Mouse (Mus musculus) frontal cortex, postnatal 36 days (tissue): ENCODE data around the gene AC109138.7.

Source experiments
- DNase-seq, 2 experiments: peaks; one replicate each; pipeline ENCODE4 v3.0.0; 2022; ENCODE audit warnings: low spot score in 2 of 2

The AC109138.7 gene

GRCm38 (mm10) chr19:4254230-4254629 is 40.1 kb downstream of the AC109138.7 start:
- no peak for DNase-seq

DNA sequence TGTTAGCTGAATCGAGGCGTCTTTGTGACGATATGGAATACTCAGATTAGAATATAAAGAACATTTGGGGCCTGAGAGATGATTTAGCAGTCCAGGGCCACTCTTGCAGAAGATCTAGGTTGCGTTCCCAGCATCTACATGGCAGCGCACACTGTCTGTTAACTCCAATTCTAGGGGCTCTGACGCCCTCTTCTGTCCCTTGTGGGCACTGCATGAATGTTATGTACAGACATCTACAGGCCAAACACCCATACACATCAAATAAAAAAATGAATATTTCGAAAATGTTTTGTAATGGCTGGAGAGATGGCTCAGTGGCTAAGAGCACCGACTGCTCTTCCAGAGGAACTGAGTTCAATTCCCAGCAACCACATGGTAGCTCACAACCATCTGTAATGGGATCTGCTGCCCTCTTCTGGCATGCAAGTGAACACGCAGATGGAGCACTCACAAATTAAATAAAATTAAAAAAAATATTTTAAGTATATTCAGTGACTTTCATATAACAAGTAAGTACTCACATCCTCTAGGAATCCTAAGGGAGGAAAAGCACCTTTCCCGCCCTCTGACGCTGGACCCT is 41.5 kb downstream of the AC109138.7 start:
- DNase-seq = no peak

GRCm38 (mm10) chr19:4257216-4257896 is 43.2 kb downstream of the AC109138.7 start:
- DNase-seq = peak; percentile 90 to 97

DNA sequence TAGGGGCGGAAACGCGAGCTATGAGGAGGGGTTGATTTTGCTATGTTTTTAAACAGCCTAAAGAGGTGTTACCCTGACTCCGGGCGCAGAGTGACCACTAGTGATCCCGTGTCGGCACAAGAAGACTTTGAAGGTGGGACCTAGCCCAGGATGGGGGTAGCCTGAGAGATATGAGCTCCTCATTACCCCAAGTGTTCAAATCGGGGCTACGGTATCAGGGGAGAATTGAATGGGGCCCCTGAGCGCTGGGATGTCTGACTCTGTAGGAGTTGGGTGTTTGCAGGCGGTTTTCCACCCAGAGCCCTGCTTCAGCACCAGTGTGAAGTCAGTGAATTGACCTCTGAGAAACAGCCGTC is 43.7 kb downstream of the AC109138.7 start:
- DNase-seq = no peak

DNA sequence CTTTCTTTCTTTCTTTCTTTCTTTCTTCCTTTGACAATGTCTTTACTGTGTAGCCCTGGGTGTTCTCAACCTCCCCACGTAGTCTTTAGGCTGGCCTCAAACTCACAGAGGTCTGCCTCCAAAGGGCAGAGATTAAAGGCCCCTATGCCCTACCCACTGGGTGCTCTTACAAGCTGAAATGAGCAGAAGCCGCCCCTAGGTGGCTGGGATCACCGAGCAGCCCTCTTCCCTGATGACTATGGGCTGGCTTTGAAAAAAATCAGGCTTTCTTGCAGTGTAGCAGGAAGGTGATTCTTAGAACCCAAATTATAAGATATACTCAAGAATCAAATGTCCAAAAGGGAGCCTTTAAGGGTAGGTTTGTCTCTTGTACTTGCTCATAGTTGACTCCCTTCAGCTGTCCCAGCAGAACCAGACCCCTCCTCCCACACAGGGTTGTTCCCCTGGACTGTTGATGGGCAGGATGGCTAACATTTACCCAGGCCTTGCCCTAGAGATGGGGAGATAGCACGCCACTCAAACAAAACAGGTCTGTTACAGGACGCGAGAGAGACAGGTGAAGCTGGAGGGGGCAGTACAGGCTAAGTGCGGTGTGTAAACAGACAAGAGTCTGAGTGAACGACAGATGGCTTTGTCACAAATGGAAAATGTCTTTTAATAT is 47.0 kb downstream of the AC109138.7 start:
- no peak for DNase-seq

DNA sequence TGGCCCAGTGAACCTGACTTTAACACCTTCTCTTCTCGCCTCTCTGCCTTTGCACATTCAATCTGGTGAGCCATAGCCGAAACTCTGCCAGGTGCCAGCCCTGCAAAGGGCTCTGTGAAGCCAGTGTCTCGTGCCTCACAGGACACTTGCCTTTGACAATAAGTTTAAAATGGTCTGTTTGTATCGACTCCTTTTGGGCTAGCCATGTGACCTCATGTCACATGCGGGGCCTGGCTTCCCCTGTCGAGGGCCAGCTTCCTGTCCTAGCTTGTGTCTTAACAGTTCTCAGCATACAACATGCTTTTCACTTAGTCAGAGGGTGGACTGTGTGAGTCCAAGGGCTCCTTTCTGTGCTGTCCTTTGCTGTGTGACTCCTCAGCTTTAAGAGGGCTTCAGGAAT is 48.6 kb downstream of the AC109138.7 start:
- no peak for DNase-seq

DNA sequence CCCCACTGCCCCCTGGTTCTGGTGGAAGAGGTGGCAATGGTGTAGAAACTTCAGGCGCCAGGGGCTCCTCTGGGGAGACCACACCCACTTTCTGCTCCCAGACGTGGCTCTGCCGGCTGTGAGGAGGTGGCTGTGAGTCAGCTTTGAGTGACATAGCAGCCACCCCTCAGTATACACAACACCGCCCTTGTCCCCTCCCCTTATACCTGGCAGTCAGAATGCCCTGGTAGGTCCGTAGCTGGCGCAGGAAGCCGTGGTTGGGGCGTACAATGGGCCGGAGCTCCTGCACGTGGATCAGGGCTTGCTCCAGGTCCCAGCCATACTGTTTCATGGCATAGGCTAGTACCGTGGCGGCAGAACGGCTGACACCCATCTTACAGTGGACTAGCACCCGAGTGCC is 49.5 kb downstream of the AC109138.7 start:
- DNase-seq = no peak

- no peak for DNase-seq
Observed at GRCm38 (mm10) chr19:4264171-4264780, 50.1 kb downstream of the AC109138.7 start.

DNA sequence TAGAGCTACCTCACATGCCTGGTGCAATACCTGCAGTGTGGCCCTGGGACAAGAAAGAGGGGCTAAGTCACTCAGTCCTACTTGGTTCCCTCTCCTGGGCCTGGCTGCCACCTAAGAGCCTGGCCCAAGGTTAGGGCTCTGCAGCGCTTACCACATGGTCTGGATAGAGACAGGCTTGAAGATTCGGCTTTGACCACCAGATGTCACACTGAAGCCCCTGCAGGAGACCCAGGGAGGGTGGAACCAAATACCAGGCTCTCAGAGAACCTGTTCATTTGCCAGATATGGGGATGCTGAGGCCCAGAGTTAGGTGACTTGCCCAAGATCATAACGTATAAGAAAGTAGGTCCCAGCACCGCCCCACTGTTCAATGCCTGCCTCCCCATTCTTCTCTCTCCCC is 51.8 kb downstream of the AC109138.7 start:
- DNase-seq = no peak

- peak; percentile 68 to 79 for DNase-seq
Observed at GRCm38 (mm10) chr19:4268566-4269361, 54.6 kb downstream of the AC109138.7 start, which contains the start of gene Ssh3. Gene Ssh3 (minus strand): TSS chr19:4269180.

DNA sequence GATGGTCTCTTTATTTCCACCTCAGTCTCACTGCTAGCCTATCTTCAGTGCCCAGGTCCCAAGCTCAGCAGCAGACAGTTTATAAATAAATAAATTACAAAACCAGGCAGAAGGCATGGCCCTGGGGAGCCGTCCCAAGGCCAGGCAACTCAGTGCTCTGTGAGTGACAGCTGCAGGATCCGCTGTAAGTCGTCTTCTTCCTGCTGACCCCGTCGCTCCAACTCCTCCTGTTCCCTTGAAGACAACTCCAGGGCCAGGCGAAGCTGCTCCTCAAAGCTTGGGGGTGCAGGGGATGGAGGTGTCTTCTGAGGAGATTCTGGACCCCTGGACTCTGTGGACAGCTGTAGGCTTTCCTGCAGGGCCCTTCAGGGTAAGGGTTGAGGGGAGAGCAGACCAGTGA is 56.0 kb downstream of the AC109138.7 start:
- no peak for DNase-seq

DNA sequence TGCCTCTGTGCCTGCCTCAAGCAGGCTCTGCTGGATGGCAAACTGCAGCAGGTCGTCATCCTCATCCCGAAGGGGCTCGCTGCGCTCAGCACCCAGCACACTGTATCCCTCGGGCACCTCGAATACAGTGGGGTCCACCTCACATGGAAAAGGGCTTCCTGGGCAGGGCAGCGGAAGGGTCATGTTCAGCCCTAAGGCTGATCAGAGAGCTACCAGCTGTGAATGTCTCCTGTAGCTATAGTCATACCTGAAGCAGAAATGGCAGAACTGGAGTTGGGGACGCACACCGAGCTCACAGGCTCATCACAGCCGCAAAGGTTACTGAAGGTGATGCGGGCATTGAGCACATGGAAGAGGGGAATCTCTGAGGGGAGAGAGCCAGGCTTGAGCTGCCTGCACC is 56.8 kb downstream of the AC109138.7 start:
- no peak for DNase-seq

- no peak for DNase-seq
Observed at GRCm38 (mm10) chr19:4279487-4279886, 65.3 kb downstream of the AC109138.7 start.

DNA sequence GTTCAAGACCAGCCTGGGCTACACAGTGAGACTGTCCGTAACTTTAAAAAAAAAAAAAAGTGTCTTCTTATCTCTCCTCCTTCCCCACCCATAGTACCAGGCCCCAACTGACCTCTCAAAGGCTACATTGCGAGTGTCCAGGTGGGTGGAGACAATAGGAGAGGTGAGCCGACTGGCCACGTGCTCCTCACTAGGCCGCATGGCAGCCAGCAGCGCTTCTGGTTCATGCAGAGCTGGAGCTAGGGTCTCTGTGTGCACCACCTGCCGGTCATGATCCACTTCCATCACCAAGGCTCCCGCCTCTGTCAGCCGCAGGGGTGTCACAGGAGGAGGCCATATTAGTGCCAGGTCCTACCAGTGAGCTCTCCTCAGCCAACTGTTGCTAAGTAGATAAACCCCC is 66.3 kb downstream of the AC109138.7 start:
- DNase-seq = no peak
